Mouse (Mus musculus) erythroblast, embryonic 14.5 days (primary cell): ENCODE measurements around the gene Cytip. TPM values are rescaled to one million over a fixed set of nuclear protein-coding genes. Genes with fewer than 3 reads are reported as not detected.

Experiments used
- H3K27me3 ChIP-seq: 2 replicates; pipeline ENCODE4 v1.6.1; 2012; ENCODE audit warnings: inconsistent platforms; ENCODE audit not compliant: control insufficient read depth
- H3K36me3 ChIP-seq: 2 replicates; pipeline ENCODE4 v1.6.1; 2012; ENCODE audit warnings: mild to moderate bottlenecking, inconsistent platforms; ENCODE audit not compliant: control insufficient read depth
- H3K4me1 ChIP-seq: 2 replicates; pipeline ENCODE4 v1.6.1; 2012; ENCODE audit warnings: inconsistent platforms; ENCODE audit not compliant: control insufficient read depth
- H3K4me3 ChIP-seq: replicated peaks from 2 replicates; pipeline ENCODE3; 2012; ENCODE audit warnings: moderate library complexity, mild to moderate bottlenecking, inconsistent platforms
- H3K9me3 ChIP-seq: 2 replicates; pipeline ENCODE4 v1.6.1; 2012; ENCODE audit warnings: low read length, inconsistent platforms, mixed read lengths; ENCODE audit not compliant: control insufficient read depth
- GATA1 ChIP-seq: IDR thresholded peaks from 2 replicates; pipeline ENCODE4 v1.6.1; 2012; ENCODE audit warnings: low read length, inconsistent platforms, mixed read lengths
- TAL1 ChIP-seq: IDR thresholded peaks from 3 replicates; pipeline ENCODE4 v1.6.1; 2012; ENCODE audit warnings: low read length, inconsistent platforms, mixed read lengths
- polyA plus RNA-seq: library from polyadenylated mRNA; stranded (reverse); fragments of >175 nt; gene quantifications from 2 replicates; pipeline ENCODE4 v1.2.3, GENCODE M21; 2012

Cytip gene
- polyA plus RNA-seq, 1 experiment: not detected

DNA sequence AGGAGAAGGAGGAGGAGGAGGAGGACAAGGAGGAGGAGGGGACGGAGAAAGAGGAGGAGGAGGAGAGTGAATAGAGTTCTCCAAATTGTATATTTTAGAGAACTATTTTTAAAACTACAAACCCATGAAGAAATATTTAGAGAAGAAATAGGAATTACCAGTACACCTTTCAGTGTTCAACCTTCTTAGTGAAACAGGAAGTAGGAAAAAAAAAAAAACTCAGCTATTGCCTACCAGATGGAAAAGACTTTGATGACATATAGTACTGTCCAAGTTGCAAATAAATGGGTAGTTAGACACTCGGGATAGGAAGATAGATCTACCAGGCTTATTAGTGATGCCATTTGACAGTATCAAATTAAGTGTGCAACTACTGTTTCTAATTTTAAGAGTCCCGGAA lies 27.7 kb downstream of the Cytip start:
- no peaks in the 10 kb centered on the region for H3K9me3 ChIP-seq
- no peak overlapping the region for H3K4me3 ChIP-seq
- H3K4me1 ChIP-seq: no peaks in the 10 kb centered on the region
- H3K36me3 ChIP-seq: no peaks in the 10 kb centered on the region
- no peaks in the 10 kb centered on the region for H3K27me3 ChIP-seq
- no peak for TF ChIP-seq GATA1
- TF ChIP-seq TAL1: no peak

- Histone ChIP-seq H3K36me3 (no peaks in the 10 kb centered on the region), H3K4me3 (no peak overlapping the region), H3K9me3 (no peaks in the 10 kb centered on the region), H3K4me1 (no peaks in the 10 kb centered on the region), H3K27me3 (no peaks in the 10 kb centered on the region)
- TF ChIP-seq GATA1 (no peak), TAL1 (no peak)
These were observed 28.6 kb downstream of the Cytip start for GRCm38 (mm10) chr2:58166764-58167163.

DNA sequence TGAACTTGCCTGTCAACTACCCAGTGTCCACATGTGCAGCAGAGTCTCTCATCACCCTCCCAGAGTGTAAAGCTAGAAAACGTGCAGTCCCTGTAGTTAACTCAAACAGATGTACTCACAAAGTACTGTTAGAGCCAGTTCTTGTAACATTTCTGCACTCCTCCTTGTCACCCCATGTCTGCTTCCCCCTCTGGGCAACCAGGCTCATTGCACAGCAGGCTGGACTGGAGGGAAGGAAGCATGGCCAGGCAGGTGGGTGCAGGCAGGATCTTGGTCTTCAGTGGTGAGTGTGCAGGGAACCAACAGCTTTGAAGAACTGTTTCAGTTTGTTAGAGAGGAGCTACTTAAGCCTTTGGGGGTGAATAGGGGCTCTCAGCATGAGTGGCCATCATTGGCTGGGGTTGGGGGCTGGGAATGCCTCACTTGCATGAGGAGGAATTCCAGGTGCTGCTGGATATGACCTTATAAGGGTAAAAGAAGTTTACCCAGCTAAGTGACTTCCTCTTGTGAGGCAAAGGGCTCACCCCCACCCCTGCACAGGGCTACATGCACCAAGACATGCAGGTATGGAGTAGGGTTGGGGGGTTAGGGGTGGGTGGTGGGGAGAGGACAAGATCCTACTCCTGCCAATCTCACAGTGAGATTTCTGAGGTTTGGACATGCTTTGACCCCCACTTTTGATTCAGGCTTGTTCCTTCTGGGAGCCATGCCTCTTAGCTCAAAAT lies 31.7 kb downstream of the Cytip start:
- TF ChIP-seq TAL1: no peak
- TF ChIP-seq GATA1: no peak
- no peaks in the 10 kb centered on the region for H3K9me3 ChIP-seq
- H3K4me3 ChIP-seq: no peak overlapping the region
- H3K4me1 ChIP-seq: peaks cover 5% of the 10 kb centered on the region
- peaks cover 2% of the 10 kb centered on the region; the same call in 1 of the 2 replicates for H3K27me3 ChIP-seq
- H3K36me3 ChIP-seq: no peaks in the 10 kb centered on the region

DNA sequence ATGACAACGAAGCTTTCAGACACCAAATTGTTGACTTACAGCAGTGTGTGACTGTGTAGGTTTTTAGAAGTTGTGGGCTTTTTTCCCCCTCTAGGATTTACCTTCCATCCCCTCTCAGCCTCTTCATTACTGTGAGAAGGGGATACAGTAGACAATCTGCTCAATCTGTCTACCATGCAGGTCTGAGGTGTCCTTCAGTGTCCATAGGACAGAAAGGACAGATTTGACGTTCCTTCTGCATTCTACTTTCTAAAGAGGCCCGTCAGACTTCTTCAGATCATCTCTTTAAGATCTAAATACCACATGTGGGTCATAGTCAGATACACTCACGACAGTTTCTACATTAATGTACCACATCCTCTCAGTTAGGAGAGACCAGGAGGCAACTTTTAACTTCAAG lies 33.5 kb downstream of the Cytip start:
- Histone ChIP-seq H3K4me3 (no peak overlapping the region), H3K36me3 (no peaks in the 10 kb centered on the region), H3K4me1 (peaks cover 5% of the 10 kb centered on the region), H3K27me3 (peaks cover 2% of the 10 kb centered on the region; the same call in 1 of the 2 replicates), H3K9me3 (no peaks in the 10 kb centered on the region)
- no peak for TF ChIP-seq GATA1
- no peak for TF ChIP-seq TAL1

GRCm38 (mm10) chr2:58160541-58161307 lies 34.6 kb downstream of the Cytip start:
- H3K27me3 ChIP-seq: peaks cover 2% of the 10 kb centered on the region; the same call in 1 of the 2 replicates
- H3K9me3 ChIP-seq: no peaks in the 10 kb centered on the region
- peaks cover 5% of the 10 kb centered on the region for H3K4me1 ChIP-seq
- H3K4me3 ChIP-seq: no peak overlapping the region
- H3K36me3 ChIP-seq: no peaks in the 10 kb centered on the region
- no peak for TF ChIP-seq TAL1
- TF ChIP-seq GATA1: no peak

DNA sequence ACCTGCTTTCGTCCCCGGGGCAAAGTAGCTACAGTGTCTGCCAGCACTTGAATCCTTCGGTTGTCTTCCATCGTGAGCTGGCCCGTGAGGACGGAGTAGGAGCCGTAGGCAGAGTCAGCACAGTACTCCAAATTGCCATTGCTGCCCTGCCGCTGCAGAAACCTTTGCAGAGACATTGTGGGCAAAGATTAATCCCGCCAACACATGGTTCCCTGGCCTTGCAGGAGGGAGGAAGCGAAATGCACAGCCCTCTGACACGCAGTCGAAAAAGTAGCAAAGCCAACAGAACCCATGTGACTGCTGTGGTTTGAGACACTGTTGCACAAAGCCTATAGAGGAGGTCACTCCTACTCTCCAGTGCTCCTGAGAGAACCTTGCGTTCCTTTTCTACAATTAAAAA lies 35.5 kb downstream of the Cytip start:
- Histone ChIP-seq H3K27me3 (peaks cover 2% of the 10 kb centered on the region; the same call in 1 of the 2 replicates), H3K4me3 (no peak overlapping the region), H3K36me3 (no peaks in the 10 kb centered on the region), H3K9me3 (no peaks in the 10 kb centered on the region), H3K4me1 (peaks cover 12% of the 10 kb centered on the region)
- TF ChIP-seq TAL1: no peak

- H3K4me1 ChIP-seq: peaks cover 12% of the 10 kb centered on the region
- peaks cover 2% of the 10 kb centered on the region; the same call in 1 of the 2 replicates for H3K27me3 ChIP-seq
- no peaks in the 10 kb centered on the region for H3K9me3 ChIP-seq
- TF ChIP-seq TAL1 (no peak), GATA1 (no peak)
- H3K36me3 ChIP-seq: no peaks in the 10 kb centered on the region
- no peak overlapping the region for H3K4me3 ChIP-seq
These were observed 36.2 kb downstream of the Cytip start for GRCm38 (mm10) chr2:58159121-58159520.

DNA sequence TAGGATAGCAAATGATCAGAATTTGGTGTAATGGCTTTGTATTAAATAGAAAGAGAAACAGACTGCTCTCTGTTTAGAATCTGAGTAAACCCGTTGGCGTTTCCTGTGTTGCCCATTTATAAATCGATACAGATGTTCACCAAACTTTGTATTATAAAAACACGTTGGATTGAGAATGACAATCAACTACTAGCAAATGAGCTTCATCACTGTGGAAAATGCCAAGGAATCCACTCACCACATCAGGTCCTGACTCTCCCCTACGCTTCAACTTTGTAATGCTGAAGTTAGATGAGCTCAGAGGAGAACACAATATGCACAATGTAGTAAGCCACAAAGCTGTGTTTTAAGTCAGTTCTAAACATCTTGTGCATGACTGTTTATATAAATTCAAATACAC lies 36.8 kb downstream of the Cytip start:
- H3K4me3 ChIP-seq: no peak overlapping the region
- H3K9me3 ChIP-seq: no peaks in the 10 kb centered on the region
- peaks cover 2% of the 10 kb centered on the region; the same call in 1 of the 2 replicates for H3K27me3 ChIP-seq
- H3K4me1 ChIP-seq: peaks cover 12% of the 10 kb centered on the region
- no peaks in the 10 kb centered on the region for H3K36me3 ChIP-seq
- TF ChIP-seq GATA1 (no peak), TAL1 (no peak)

- no peaks in the 10 kb centered on the region for H3K9me3 ChIP-seq
- H3K36me3 ChIP-seq: no peaks in the 10 kb centered on the region
- peaks cover 2% of the 10 kb centered on the region; the same call in 1 of the 2 replicates for H3K27me3 ChIP-seq
- TF ChIP-seq GATA1 (no peak), TAL1 (no peak)
- H3K4me1 ChIP-seq: peaks cover 12% of the 10 kb centered on the region
- no peak overlapping the region for H3K4me3 ChIP-seq
These were observed 37.2 kb downstream of the Cytip start for GRCm38 (mm10) chr2:58158107-58158506.
